Mouse (Mus musculus) testis, adult 2 months (tissue): Measurements from ENCODE around the gene Gm11627.

Source experiments
- CTCF ChIP-seq: fragments of 200-500 bp; IDR thresholded peaks from 2 replicates; pipeline ENCODE4 v1.5.1; 2012; ENCODE audit warnings: low read depth, mild to moderate bottlenecking, inconsistent platforms, low read length, moderate library complexity; ENCODE audit not compliant: control insufficient read depth, insufficient read depth, insufficient replicate concordance
- POLR2A ChIP-seq: fragments of 200-500 bp; IDR thresholded peaks from 2 replicates; pipeline ENCODE4 v1.6.1; 2012; ENCODE audit warnings: low read depth, mild to moderate bottlenecking, inconsistent platforms, low read length, moderate library complexity; ENCODE audit not compliant: control insufficient read depth

GRCm38 (mm10) chr11:102567723-102568122 lies 11.5 kb downstream of the Gm11627 start:
- no peak for TF ChIP-seq POLR2A
- no peak for TF ChIP-seq CTCF
